Mouse (Mus musculus) liver, postnatal 0 days (tissue): Measurements from ENCODE around the gene Myod1. TPM values are rescaled to one million over a fixed set of nuclear protein-coding genes. Genes with fewer than 3 reads are reported as not detected.

Experiments
- ATAC-seq: fragments of 200-750 bp; cut with Nextera tagmentation; 2 replicates; pipeline ENCODE4 v1.8.0; 2017; ENCODE audit warnings: mild to moderate bottlenecking, moderate library complexity
- DNase-seq: peaks from one replicate; pipeline ENCODE4 v3.0.0-alpha.2; 2016
- H3K27ac ChIP-seq: fragments of 300-500 bp; sonication (generic); 2 replicates; pipeline ENCODE4 v1.5.1; 2014; ENCODE audit warnings: antibody characterized with exemption, moderate library complexity, mild to moderate bottlenecking, low read depth
- H3K27me3 ChIP-seq: fragments of 300-500 bp; sonication (generic); 2 replicates; pipeline ENCODE4 v1.6.1; 2014; ENCODE audit warnings: low read length, control low read depth, mixed read lengths; ENCODE audit not compliant: insufficient read depth
- H3K36me3 ChIP-seq: fragments of 300-500 bp; sonication (generic); replicated peaks from 2 replicates; pipeline ENCODE4 v1.6.1; 2014; ENCODE audit warnings: mild to moderate bottlenecking, control low read depth, low read length, moderate library complexity, mixed read lengths; ENCODE audit not compliant: insufficient read depth
- H3K4me1 ChIP-seq: fragments of 300-500 bp; sonication (generic); 2 replicates; pipeline ENCODE4 v1.6.1; 2014; ENCODE audit warnings: antibody characterized with exemption, mild to moderate bottlenecking, control low read depth; ENCODE audit not compliant: insufficient read depth
- H3K4me2 ChIP-seq: fragments of 300-500 bp; sonication (generic); 2 replicates; pipeline ENCODE4 v1.6.1; 2014; ENCODE audit warnings: low read depth, mild to moderate bottlenecking, low read length, moderate library complexity, mixed read lengths
- H3K4me3 ChIP-seq: fragments of 300-500 bp; sonication (generic); 2 replicates; pipeline ENCODE4 v1.5.1; 2014; ENCODE audit warnings: low read depth, low read length
- H3K9ac ChIP-seq: fragments of 300-500 bp; sonication (generic); replicated peaks from 2 replicates; pipeline ENCODE4 v1.6.1; 2014; ENCODE audit warnings: mild to moderate bottlenecking, moderate library complexity
- H3K9me3 ChIP-seq: fragments of 300-500 bp; sonication (generic); 2 replicates; pipeline ENCODE4 v1.6.1; 2016; ENCODE audit warnings: mild to moderate bottlenecking, control low read depth, low read length, mixed read lengths
- CTCF ChIP-seq: sonication (generic); IDR thresholded peaks from 2 replicates; pipeline ENCODE4 v1.5.1; 2016; ENCODE audit warnings: antibody characterized with exemption, low read depth
- EP300 ChIP-seq: IDR thresholded peaks from 2 replicates; pipeline ENCODE4 v1.6.1; 2016; ENCODE audit warnings: antibody characterized with exemption, low read depth, mild to moderate bottlenecking
- WGBS: fragments of 180-500 bp; shearing (Covaris S2); extraction: QIAGEN DNeasy Blood & Tissue Kit; methylation state at CpG from one replicate; pipeline ENCODE4 v1.1.7; 2014; ENCODE audit not compliant: insufficient replicate concordance; 5-methylcytosine and 5-hydroxymethylcytosine counted together
- polyA plus RNA-seq: library from polyadenylated mRNA; unstranded; fragments of >200 nt; fragmentation: Nextera tagmentation; extraction: Ambion mirVana; gene quantifications from 2 replicates; pipeline ENCODE4 v1.2.1, GENCODE M21; 2015

The Myod1 gene
- polyA plus RNA-seq, 1 experiment from 2014 or later = not detected

DNA sequence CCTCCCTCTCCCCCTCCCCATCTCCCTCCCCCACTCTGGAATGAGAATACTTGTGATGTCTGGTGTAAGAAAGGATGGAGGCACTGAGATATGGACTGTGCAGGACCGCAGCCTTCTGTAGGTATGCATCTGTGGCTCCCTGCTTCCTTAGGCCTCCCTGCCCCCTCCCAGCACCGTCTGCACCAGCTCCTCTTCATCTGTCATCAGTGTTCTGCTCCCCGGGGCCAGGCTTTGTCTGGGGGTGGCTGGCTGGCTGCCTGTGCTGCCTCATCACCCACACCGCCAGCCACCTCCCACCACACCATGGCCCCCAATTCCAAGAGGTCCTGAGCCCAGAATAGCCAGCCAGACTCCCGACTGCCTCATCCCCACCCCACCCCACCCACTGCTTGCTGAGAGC, 12.1 kb upstream of the Myod1 start:
- Histone ChIP-seq H3K27ac (no peak overlapping the region), H3K4me1 (no peaks in the 10 kb centered on the region), H3K9me3 (no peaks in the 10 kb centered on the region), H3K4me3 (no peak overlapping the region), H3K36me3 (no peaks in the 10 kb centered on the region), H3K27me3 (no peaks in the 10 kb centered on the region), H3K9ac (no peak overlapping the region), H3K4me2 (no peak overlapping the region)
- ATAC-seq = no peak
- WGBS = 56% methylated on average over 5 of the region's 5 CpGs
- DNase-seq = no peak
- TF ChIP-seq EP300 (no peak), CTCF (no peak)

DNA sequence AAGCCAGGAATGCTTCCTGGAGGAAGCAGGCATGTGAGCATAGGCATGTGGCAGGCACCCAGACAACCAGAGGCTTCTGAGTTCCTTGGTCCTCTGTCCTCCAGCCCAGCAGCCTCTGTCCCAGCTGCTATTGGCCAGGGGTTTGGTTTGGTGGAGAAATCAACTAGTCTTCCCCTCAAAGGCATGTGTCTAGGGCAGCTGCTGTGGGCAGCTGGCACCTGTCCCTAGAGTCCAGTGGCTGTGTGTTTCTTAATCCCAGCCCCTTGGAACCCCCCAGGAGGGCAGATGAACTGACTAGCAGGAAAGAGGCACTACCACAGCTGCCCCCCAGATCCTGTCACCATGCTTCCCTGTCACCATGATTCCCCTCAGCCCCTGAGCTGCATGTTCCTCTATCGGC, 10.5 kb upstream of the Myod1 start:
- H3K36me3 ChIP-seq = no peaks in the 10 kb centered on the region
- H3K27ac ChIP-seq = no peak overlapping the region
- no peak for TF ChIP-seq CTCF
- TF ChIP-seq EP300 = no peak
- H3K4me1 ChIP-seq = no peaks in the 10 kb centered on the region
- no peak overlapping the region for H3K4me3 ChIP-seq
- no peak overlapping the region for H3K9ac ChIP-seq
- DNase-seq (no peak), ATAC-seq (no peak)
- H3K27me3 ChIP-seq = no peaks in the 10 kb centered on the region
- H3K4me2 ChIP-seq = no peak overlapping the region
- no peaks in the 10 kb centered on the region for H3K9me3 ChIP-seq
- 78% methylated on average over 1 of the region's 1 CpGs for WGBS

DNA sequence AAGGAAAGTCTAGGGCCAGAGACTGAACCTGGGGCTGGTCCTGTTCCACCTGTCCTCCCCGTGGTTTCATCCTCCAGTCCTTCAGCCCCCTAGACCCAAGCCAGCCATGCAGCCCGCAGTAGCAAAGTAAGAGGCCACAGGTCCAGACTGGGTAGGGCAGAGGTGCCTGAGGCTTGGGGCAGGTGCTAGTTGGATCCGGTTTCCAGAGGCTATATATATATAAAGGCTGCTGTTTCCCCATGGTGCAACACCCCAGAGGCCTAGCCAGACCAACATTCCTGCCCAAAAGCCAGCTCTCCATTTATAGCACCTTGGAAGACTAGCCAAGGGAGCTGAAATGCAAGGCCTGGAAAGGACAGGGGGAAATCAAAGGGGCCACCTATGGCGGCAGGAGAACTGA, 5.2 kb upstream of the Myod1 start:
- H3K36me3 ChIP-seq = no peaks in the 10 kb centered on the region
- peaks cover 12% of the 10 kb centered on the region for H3K27me3 ChIP-seq
- DNase-seq = no peak
- H3K4me1 ChIP-seq = no peaks in the 10 kb centered on the region
- no peaks in the 10 kb centered on the region for H3K9me3 ChIP-seq
- no peak overlapping the region for H3K4me3 ChIP-seq
- ATAC-seq = no peak
- no peak overlapping the region for H3K4me2 ChIP-seq
- WGBS = 53% methylated on average over 4 of the region's 4 CpGs
- no peak overlapping the region for H3K9ac ChIP-seq
- TF ChIP-seq EP300 = no peak
- TF ChIP-seq CTCF = no peak
- H3K27ac ChIP-seq = no peak overlapping the region

DNA sequence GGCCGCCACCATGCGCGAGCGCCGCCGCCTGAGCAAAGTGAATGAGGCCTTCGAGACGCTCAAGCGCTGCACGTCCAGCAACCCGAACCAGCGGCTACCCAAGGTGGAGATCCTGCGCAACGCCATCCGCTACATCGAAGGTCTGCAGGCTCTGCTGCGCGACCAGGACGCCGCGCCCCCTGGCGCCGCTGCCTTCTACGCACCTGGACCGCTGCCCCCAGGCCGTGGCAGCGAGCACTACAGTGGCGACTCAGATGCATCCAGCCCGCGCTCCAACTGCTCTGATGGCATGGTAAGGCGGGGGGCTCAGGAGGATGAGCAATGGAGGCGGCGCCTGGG, 703 bp downstream of the Myod1 start:
- Histone ChIP-seq H3K27me3 (peaks cover 43% of the 10 kb centered on the region), H3K27ac (no peak overlapping the region), H3K9me3 (no peaks in the 10 kb centered on the region), H3K4me1 (no peaks in the 10 kb centered on the region), H3K9ac (no peak overlapping the region), H3K4me3 (no peak overlapping the region), H3K36me3 (no peaks in the 10 kb centered on the region), H3K4me2 (no peak overlapping the region)
- ATAC-seq (no peak), DNase-seq (no peak)
- TF ChIP-seq EP300 (no peak), CTCF (peak; percentile 36)
- 1% methylated on average over 33 of the region's 33 CpGs for WGBS

DNA sequence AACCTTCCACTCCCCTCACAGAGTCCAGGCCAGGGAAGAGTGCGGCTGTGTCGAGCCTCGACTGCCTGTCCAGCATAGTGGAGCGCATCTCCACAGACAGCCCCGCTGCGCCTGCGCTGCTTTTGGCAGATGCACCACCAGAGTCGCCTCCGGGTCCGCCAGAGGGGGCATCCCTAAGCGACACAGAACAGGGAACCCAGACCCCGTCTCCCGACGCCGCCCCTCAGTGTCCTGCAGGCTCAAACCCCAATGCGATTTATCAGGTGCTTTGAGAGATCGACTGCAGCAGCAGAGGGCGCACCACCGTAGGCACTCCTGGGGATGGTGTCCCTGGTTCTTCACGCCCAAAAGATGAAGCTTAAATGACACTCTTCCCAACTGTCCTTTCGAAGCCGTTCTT, 1.8 kb downstream of the Myod1 start:
- no peak overlapping the region for H3K9ac ChIP-seq
- no peaks in the 10 kb centered on the region for H3K36me3 ChIP-seq
- H3K4me2 ChIP-seq = no peak overlapping the region
- H3K9me3 ChIP-seq = no peaks in the 10 kb centered on the region
- ATAC-seq (no peak), DNase-seq (no peak)
- H3K4me3 ChIP-seq = no peak overlapping the region
- no peak for TF ChIP-seq EP300
- peak; percentile 45 for TF ChIP-seq CTCF
- H3K4me1 ChIP-seq = no peaks in the 10 kb centered on the region
- peaks cover 43% of the 10 kb centered on the region for H3K27me3 ChIP-seq
- 5% methylated on average over 22 of the region's 22 CpGs for WGBS
- no peak overlapping the region for H3K27ac ChIP-seq

DNA sequence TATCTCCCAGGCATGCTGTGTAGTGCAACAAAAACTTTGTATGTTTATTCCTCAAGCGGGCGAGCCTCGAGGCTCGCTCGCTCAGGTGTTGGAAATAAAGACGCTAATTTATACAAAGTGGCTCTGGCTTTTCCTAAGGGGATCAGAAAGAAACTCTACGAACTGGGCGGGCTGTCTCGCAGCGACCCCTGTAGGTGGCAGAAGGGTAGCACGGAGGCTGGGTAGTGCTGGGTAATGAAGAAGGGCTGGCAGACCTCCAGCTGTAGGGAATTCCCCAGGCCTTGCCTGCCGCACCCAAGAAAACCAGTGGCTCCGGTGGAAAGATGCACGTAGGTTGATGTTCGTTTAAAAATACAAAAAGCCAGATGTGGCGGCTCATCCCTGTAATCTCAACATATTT, 2.7 kb downstream of the Myod1 start:
- no peak overlapping the region for H3K9ac ChIP-seq
- H3K4me1 ChIP-seq = no peaks in the 10 kb centered on the region
- no peak for TF ChIP-seq EP300
- TF ChIP-seq CTCF = peak; percentile 55
- WGBS = 7% methylated on average over 16 of the region's 16 CpGs
- H3K4me3 ChIP-seq = no peak overlapping the region
- peaks cover 43% of the 10 kb centered on the region for H3K27me3 ChIP-seq
- H3K9me3 ChIP-seq = no peaks in the 10 kb centered on the region
- H3K4me2 ChIP-seq = no peak overlapping the region
- ATAC-seq = no peak
- peak; percentile 59 for DNase-seq
- H3K27ac ChIP-seq = no peak overlapping the region
- H3K36me3 ChIP-seq = no peaks in the 10 kb centered on the region

DNA sequence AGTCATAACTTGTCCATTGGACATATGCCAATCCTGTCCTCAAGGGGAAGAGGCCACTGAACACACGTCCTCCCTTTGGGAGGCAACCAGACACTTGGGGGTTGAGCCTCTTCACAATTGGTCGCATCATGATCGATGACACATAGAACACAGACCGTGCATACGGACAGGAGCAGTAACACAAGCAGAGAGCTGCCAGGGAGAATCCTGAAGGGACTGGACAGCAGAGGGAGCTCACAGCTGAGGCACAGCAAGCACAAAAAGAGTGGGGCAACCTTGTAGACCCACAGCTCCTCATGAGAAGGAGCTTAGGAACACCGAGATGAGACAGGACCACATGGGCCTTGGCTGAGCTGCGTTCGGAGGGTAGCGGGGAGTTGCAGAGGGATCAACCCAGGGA, 4.4 kb downstream of the Myod1 start:
- Histone ChIP-seq H3K9me3 (no peaks in the 10 kb centered on the region), H3K27ac (no peak overlapping the region), H3K27me3 (peaks cover 36% of the 10 kb centered on the region), H3K4me1 (no peaks in the 10 kb centered on the region), H3K9ac (no peak overlapping the region), H3K4me2 (no peak overlapping the region), H3K4me3 (no peak overlapping the region), H3K36me3 (no peaks in the 10 kb centered on the region)
- no peak for ATAC-seq
- TF ChIP-seq EP300 (no peak), CTCF (0 out of 2 replicates have a peak, but pooled peaks have one; percentile 9)
- 60% methylated on average over 9 of the region's 9 CpGs for WGBS
- DNase-seq = no peak
